Mouse (Mus musculus) brain, embryonic 14.5 days (tissue): Measurements from ENCODE around the gene Tyms.

Source experiments
- CTCF ChIP-seq: fragments of 200-500 bp; IDR thresholded peaks from 2 replicates; pipeline ENCODE4 v1.5.1; 2012; ENCODE audit warnings: inconsistent platforms, mild to moderate bottlenecking, moderate library complexity, borderline replicate concordance; ENCODE audit not compliant: insufficient read depth, insufficient read length; ENCODE audit errors: extremely low read depth
- POLR2A ChIP-seq: fragments of 200-500 bp; IDR thresholded peaks from 2 replicates; pipeline ENCODE4 v1.6.1; 2012; ENCODE audit warnings: mild to moderate bottlenecking, inconsistent platforms, borderline replicate concordance; ENCODE audit not compliant: poor library complexity, insufficient read depth, insufficient read length, severe bottlenecking; ENCODE audit errors: extremely low read depth

DNA sequence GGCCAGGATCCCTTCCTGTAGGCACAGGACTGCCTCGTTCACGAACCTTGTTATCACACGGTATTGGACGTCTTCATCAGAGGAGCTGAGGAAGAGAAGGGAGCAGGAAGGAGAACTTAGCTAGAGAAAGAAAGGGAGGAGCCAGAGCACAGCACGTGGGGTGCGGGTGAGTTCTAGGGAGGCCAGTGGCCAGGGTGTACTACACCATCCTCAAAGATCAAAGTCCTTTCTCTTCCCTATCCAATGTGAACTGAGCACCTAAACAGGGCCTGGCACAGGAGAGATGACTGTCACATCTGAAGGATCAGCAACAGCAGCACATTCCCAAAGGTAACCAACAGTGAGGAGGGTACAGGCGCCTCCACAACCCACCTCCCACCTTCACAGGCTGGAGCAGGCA lies 46.7 kb upstream of the Tyms start:
- TF ChIP-seq CTCF (no peak), POLR2A (no peak)
